Mouse (Mus musculus) liver, adult 2 months (tissue): ENCODE results near the gene Trpv4. TPM values are rescaled to one million over a fixed set of nuclear protein-coding genes. Genes with fewer than 3 reads are reported as not detected.

Source experiments
- DNase-seq: peaks from one replicate; pipeline ENCODE4 v3.0.0-alpha.2; 2011; ENCODE audit warnings: low read depth, low spot score; ENCODE audit errors: extremely low read depth
- H3K27ac ChIP-seq: fragments of 200-500 bp; replicated peaks from 2 replicates; pipeline ENCODE4 v1.5.1; 2012; ENCODE audit warnings: low read depth, mild to moderate bottlenecking, control low read depth, inconsistent platforms, low read length; ENCODE audit not compliant: insufficient read depth
- H3K27me3 ChIP-seq: fragments of 200-500 bp; 2 replicates; pipeline ENCODE4 v1.6.1; 2012; ENCODE audit warnings: mild to moderate bottlenecking, moderate library complexity, low read length, inconsistent platforms; ENCODE audit not compliant: control insufficient read depth, insufficient read depth
- H3K36me3 ChIP-seq: fragments of 200-500 bp; 2 replicates; pipeline ENCODE4 v1.6.1; 2012; ENCODE audit warnings: low read length, inconsistent platforms; ENCODE audit not compliant: control insufficient read depth, insufficient read depth
- H3K4me1 ChIP-seq: fragments of 200-500 bp; 2 replicates; pipeline ENCODE4 v1.6.1; 2011; ENCODE audit warnings: low read length; ENCODE audit not compliant: control insufficient read depth, insufficient read depth
- H3K4me3 ChIP-seq: fragments of 200-500 bp; 2 replicates; pipeline ENCODE4 v1.5.1; 2011; ENCODE audit warnings: low read depth, mild to moderate bottlenecking, control low read depth, low read length, moderate library complexity; ENCODE audit not compliant: insufficient read depth
- H3K79me2 ChIP-seq: fragments of 200-500 bp; 2 replicates; pipeline ENCODE4 v1.6.1; 2012; ENCODE audit warnings: inconsistent platforms, mild to moderate bottlenecking, low read length, moderate library complexity; ENCODE audit not compliant: control insufficient read depth, insufficient read depth
- H3K9ac ChIP-seq: fragments of 200-500 bp; 2 replicates; pipeline ENCODE4 v1.6.1; 2012; ENCODE audit warnings: low read depth, mild to moderate bottlenecking, control low read depth, inconsistent platforms, low read length
- CTCF ChIP-seq: fragments of 200-500 bp; IDR thresholded peaks from 2 replicates; pipeline ENCODE4 v1.5.1; 2011; ENCODE audit warnings: low read depth, low read length, control low read depth
- POLR2A ChIP-seq: fragments of 200-500 bp; IDR thresholded peaks from 2 replicates; pipeline ENCODE4 v1.6.1; 2011; ENCODE audit warnings: low read length, control low read depth; ENCODE audit not compliant: insufficient read depth; ENCODE audit errors: extremely low read depth
- WGBS: fragments of 180-500 bp; shearing (Covaris S2); methylation state at CpG from one replicate; pipeline ENCODE4 v1.1.7; 2018; 5-methylcytosine and 5-hydroxymethylcytosine counted together
- polyA plus RNA-seq: library from polyadenylated mRNA; depleted of rRNA; stranded (reverse); fragments of >200 nt; gene quantifications from 2 replicates; pipeline ENCODE4 v1.2.3, GENCODE M21; 2012
- total RNA-seq: library from RNA; depleted of rRNA; stranded (reverse); fragments of >200 nt; gene quantifications from 2 replicates; pipeline ENCODE4 v1.2.3, GENCODE M21; 2014

Trpv4 gene
- total and polyA plus RNA-seq, 2 experiments, result 0.09 to 0.50 TPM

GRCm38 (mm10) chr5:114631336-114631735 lies 26.9 kb downstream of the Trpv4 start:
- H3K4me1 ChIP-seq, result no peaks in the 10 kb centered on the region
- H3K9ac ChIP-seq, result no peak overlapping the region
- H3K27ac ChIP-seq, result no peak overlapping the region
- no peak overlapping the region for H3K4me3 ChIP-seq
- peak; percentile 43 for TF ChIP-seq CTCF
- no peak for TF ChIP-seq POLR2A
- no peaks in the 10 kb centered on the region for H3K79me2 ChIP-seq
- no peaks in the 10 kb centered on the region for H3K36me3 ChIP-seq
- DNase-seq, result peak; percentile 13
- WGBS, result 44% methylated on average over 2 of the region's 2 CpGs
- no peaks in the 10 kb centered on the region for H3K27me3 ChIP-seq

DNA sequence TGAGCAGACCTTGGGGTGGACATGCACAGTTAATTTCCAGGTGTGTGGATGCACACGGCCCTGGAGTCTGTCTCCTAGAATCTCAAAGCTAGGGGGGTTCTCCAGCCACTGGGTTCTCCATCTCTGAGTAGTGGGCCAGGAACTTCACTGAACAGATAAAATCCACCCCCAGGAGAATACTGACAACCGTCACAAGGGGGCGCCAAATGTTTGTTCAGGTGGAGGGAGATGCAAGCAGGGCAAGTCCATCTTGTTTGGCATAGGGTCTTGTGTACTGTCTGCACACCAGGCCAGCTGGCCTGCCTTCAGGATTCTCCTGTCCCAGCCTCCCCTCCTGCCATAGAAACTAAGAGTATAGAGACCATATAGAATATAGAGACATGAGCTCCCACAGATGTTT lies 32.6 kb downstream of the Trpv4 start:
- no peaks in the 10 kb centered on the region for H3K4me1 ChIP-seq
- no peaks in the 10 kb centered on the region for H3K27me3 ChIP-seq
- no peak overlapping the region for H3K9ac ChIP-seq
- peak; percentile 69 for TF ChIP-seq CTCF
- no peak for TF ChIP-seq POLR2A
- H3K36me3 ChIP-seq, result no peaks in the 10 kb centered on the region
- peak; percentile 15 for DNase-seq
- H3K4me3 ChIP-seq, result no peak overlapping the region
- H3K79me2 ChIP-seq, result no peaks in the 10 kb centered on the region
- WGBS, result 17% methylated on average over 3 of the region's 3 CpGs
- no peak overlapping the region for H3K27ac ChIP-seq

GRCm38 (mm10) chr5:114620305-114620704 lies 37.9 kb downstream of the Trpv4 start:
- H3K27me3 ChIP-seq, result no peaks in the 10 kb centered on the region
- TF ChIP-seq CTCF, result peak; percentile 72; the same call in 1 of the 2 replicates
- TF ChIP-seq POLR2A, result no peak
- H3K4me1 ChIP-seq, result no peaks in the 10 kb centered on the region
- H3K27ac ChIP-seq, result no peak overlapping the region
- no peak overlapping the region for H3K4me3 ChIP-seq
- 48% methylated on average over 6 of the region's 6 CpGs for WGBS
- H3K79me2 ChIP-seq, result no peaks in the 10 kb centered on the region
- H3K9ac ChIP-seq, result no peak overlapping the region
- no peaks in the 10 kb centered on the region for H3K36me3 ChIP-seq
- DNase-seq, result peak; percentile 39

- Histone ChIP-seq H3K9ac (no peak overlapping the region), H3K4me3 (no peak overlapping the region), H3K36me3 (no peaks in the 10 kb centered on the region), H3K4me1 (no peaks in the 10 kb centered on the region), H3K27me3 (no peaks in the 10 kb centered on the region), H3K27ac (no peak overlapping the region), H3K79me2 (no peaks in the 10 kb centered on the region)
- WGBS, result 21% methylated on average over 8 of the region's 8 CpGs
- no peak for TF ChIP-seq POLR2A
- peak; percentile 80 for TF ChIP-seq CTCF
- DNase-seq, result peak; percentile 49
Observed at GRCm38 (mm10) chr5:114618851-114619250, 39.4 kb downstream of the Trpv4 start.

DNA sequence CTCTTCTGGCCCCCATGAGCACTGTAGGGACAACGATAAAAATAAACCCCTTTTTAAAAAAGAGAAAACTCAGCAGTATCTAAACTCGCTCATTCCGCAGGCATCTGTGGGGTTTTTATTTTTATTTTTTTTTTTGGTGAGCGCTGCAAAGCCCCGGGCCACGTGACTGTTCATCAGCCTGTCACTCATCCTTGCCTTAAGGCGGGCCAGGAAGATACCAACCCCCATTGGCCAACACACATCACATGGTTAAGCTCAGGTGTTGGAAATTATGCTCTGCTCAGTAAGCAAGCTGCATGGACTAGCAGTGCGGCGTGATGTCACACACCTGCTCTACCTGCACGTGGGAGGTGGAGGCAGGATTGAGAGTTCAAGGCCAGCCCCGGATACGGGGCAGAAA lies 40.4 kb downstream of the Trpv4 start:
- Histone ChIP-seq H3K4me1 (no peaks in the 10 kb centered on the region), H3K27ac (no peak overlapping the region), H3K36me3 (no peaks in the 10 kb centered on the region), H3K79me2 (no peaks in the 10 kb centered on the region), H3K27me3 (no peaks in the 10 kb centered on the region), H3K4me3 (no peak overlapping the region), H3K9ac (no peak overlapping the region)
- 68% methylated on average over 12 of the region's 12 CpGs for WGBS
- no peak for TF ChIP-seq CTCF
- TF ChIP-seq POLR2A, result no peak
- DNase-seq, result no peak

GRCm38 (mm10) chr5:114616336-114617061 lies 41.7 kb downstream of the Trpv4 start:
- Histone ChIP-seq H3K4me3 (no peak overlapping the region), H3K4me1 (no peaks in the 10 kb centered on the region), H3K36me3 (no peaks in the 10 kb centered on the region), H3K27ac (no peak overlapping the region), H3K9ac (no peak overlapping the region), H3K27me3 (no peaks in the 10 kb centered on the region), H3K79me2 (no peaks in the 10 kb centered on the region)
- 82% methylated on average over 11 of the region's 11 CpGs for WGBS
- no peak for DNase-seq
- TF ChIP-seq CTCF, result no peak
- TF ChIP-seq POLR2A, result no peak
